Mouse (Mus musculus) T-cell, adult 66 days (primary cell): ENCODE measurements around the gene Catip. TPM values are rescaled to one million over a fixed set of nuclear protein-coding genes. Genes with fewer than 3 reads are reported as not detected.

ENCODE experiments used
- total RNA-seq, 2 experiments: library from RNA; stranded (reverse); gene quantifications; 3 replicates in 1 of 2; 4 replicates in 1 of 2; pipeline ENCODE4 v1.2.4; 2023

The Catip gene
- total RNA-seq: not detected

GRCm38 (mm10) chr1:74361812-74362211 lies at the start of gene Catip:
Gene Catip (plus strand): TSS chr1:74362108.

GRCm38 (mm10) chr1:74374980-74375379 lies 13.1 kb downstream of the Catip start, which contains the start of gene Slc11a1:
Gene Slc11a1 (plus strand): TSS chr1:74375195.

DNA sequence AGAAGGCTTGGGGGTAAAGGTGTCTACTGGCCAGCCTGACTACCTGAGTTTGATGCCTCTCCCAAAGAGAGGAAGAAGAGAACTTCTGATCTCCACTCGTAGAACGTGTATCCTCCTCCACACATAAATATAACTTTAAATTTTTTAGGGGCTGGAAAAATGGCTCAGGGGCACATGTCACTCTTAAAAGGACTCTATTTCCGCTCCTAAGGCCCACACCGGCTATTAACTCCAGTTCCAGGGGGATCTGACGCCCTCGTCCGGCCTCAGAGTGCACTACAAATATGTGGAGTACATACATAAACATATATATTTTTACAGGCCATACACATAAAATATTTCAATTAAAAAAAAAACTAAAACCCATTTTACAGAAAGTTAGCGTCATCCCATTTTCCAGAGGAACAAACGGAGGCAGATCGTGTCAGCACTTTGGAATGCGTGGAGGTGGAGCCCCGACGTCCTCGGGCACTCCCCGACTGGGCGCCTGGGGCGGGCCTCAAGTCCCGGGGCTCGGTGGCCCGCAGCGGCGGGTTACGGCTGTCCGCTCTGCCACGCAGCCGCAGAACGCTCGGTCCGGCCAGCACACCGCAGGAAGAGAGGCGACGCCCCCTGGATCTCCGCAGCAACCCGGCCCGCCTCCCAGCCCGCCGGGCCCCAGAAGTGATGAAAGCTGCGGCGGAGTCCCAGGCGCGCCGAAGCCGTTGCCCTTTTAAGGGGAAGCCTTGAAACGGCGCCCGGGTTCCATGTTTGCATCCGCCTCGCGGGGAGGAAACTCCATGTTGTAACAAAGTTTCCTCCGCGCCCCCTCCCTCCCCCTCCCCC lies 29.2 kb downstream of the Catip start, which contains the start of gene Ctdsp1:
Gene Ctdsp1 (plus strand): TSS at position 586 of the 825 bp plus-strand sequence.

DNA sequence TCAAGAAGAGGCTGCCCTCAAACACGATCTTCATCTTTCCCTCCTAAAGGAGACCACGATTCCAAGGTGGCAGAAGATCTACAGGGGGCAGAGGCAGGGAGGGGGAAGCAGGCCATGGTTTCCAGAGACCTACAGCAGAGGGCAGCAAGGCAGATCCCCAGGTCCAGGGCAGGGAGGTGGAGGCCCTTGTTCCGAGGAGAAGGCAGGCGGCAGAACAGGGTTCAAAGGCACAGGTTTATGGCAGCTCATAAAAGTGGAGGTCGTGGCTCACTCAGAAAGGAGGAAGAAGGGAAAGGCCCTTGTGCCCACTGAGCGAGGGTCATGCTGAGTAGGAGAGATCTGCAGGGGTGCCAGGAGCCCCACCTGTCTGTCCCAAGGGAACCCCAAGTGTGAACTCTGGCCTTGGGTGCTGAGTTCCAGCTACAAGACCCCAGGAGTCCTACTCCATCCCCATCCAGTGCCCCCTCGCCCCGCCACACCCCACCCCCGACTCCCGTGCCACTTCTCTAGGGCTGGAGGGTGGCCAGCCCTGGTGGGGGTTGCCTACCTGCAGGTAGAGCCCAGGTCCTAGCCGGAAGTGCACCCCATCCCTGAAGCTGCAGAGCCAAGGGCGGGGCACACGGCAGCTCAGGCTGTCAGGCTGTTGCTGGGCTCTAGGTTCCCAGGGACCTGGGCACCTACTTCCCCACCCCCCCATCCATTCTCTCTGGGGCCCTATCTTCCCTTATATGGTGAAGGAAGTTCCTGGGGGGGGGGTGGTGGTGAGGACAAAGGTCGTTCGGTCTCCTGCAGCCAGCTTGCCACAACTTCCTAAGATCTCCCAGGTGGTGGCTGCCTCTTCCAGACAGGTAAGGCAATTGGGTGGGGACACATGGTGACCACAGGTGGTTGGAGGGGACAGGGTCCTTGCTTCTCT lies 46.9 kb downstream of the Catip start, which contains the start of gene Vil1:
Gene Vil1 (plus strand): TSS at position 788 of the 916 bp plus-strand sequence.

Other genes with a start within 250 kb of the Catip start
- 10 to 100 TPM; 27.3 to 32.6 TPM for gene Tns1, start 237.7 kb upstream of the Catip start, total RNA-seq
- gene Rufy4, start 236.6 kb upstream of the Catip start, total RNA-seq: under 1 TPM in 1 of 2 experiments, not detected in 1; 0.79 TPM
- gene Cxcr2, start 208.1 kb upstream of the Catip start, total RNA-seq: under 1 TPM; 0.71 to 0.79 TPM
- gene Cxcr1, start 167.5 kb upstream of the Catip start, total RNA-seq: under 1 TPM in 1 of 2 experiments, not detected in 1; 0.50 TPM
- 100 to 1,000 TPM; 393 to 398 TPM for gene Arpc2, start 126.0 kb upstream of the Catip start, total RNA-seq
- gene Gpbar1, start 83.6 kb upstream of the Catip start, total RNA-seq: 1 to 10 TPM; 1.2 to 1.8 TPM
- 100 to 1,000 TPM; 150 to 151 TPM for gene Aamp, start 77.4 kb upstream of the Catip start, total RNA-seq
- gene Pnkd, start 77.2 kb upstream of the Catip start, total RNA-seq: 10 to 100 TPM; 31.4 to 31.8 TPM
- 1 to 10 TPM; 1.6 to 1.9 TPM for gene Tmbim1, start 56.5 kb upstream of the Catip start, total RNA-seq
- gene Slc11a1, start 13.1 kb downstream of the Catip start, total RNA-seq: 1 to 10 TPM; 1.7 to 3.5 TPM
- gene Ctdsp1, start 29.4 kb downstream of the Catip start, total RNA-seq: 100 to 1,000 TPM; 120 to 129 TPM
- 1 to 10 TPM in 1 of 2 experiments, under 1 TPM in 1; 0.96 to 3.3 TPM for gene Vil1, start 47.3 kb downstream of the Catip start, total RNA-seq
- gene Cnot9, start 143.9 kb downstream of the Catip start, total RNA-seq: 10 to 100 TPM; 30.6 to 32.4 TPM
- gene Plcd4, start 180.8 kb downstream of the Catip start, total RNA-seq: under 1 TPM; 0.62 to 0.84 TPM
- 10 to 100 TPM; 25.0 to 27.9 TPM for gene Usp37, start 182.2 kb downstream of the Catip start, total RNA-seq
- gene Zfp142, start 226.1 kb downstream of the Catip start, total RNA-seq: 10 to 100 TPM; 49.4 to 61.7 TPM
- 10 to 100 TPM; 12.3 to 13.8 TPM for gene Bcs1l, start 226.2 kb downstream of the Catip start, total RNA-seq
- gene Rnf25, start 239.3 kb downstream of the Catip start, total RNA-seq: 10 to 100 TPM; 44.5 to 53.4 TPM
- gene Stk36, start 239.3 kb downstream of the Catip start, total RNA-seq: not detected